Mouse (Mus musculus) MEL-GATA-1-ER (cell line): ENCODE measurements around the gene Ttyh3.
A peak's percentile ranks its signal among the peaks of the same experiment; 100 is the strongest.

Source experiments
- DNase-seq: peaks from one replicate; pipeline ENCODE4 v3.0.0-alpha.2; 2012; ENCODE audit warnings: low read depth; ENCODE audit errors: extremely low read depth

Ttyh3 gene

DNA sequence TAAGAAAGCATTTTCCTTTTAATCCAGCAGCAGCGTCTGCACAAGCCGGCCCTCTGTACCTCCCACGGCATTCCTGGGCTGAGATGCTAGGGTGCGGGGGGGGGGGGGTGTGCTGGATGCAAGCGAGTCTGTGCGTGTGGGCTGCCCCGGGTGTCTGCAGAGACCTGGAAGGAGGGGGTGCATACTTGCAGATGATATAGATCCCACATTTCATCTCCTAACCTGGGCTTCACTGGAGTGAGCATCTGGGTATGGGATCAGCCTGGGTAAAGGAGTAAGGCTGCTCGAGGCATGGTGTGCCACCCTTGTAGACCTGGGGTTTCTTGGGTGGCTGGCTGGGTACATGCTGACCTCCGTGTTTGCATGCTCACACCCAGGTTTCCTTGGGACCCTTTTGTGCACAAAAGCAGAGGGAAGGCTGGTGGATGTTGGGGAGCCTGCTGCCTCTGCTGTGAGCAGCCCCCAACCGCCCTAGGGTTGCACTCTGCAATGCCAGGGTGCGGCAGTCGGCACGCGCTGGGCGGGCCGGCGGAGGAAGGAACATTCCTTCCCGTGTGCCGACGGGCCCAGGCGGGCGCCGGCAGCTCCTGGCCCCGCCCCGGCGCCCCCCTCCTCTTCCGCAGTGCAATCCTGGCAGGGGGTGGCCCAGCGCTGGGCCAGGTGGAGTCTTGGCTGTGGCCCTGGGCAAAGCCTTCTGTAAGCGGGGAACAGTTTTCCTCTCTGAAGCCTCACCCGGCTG lies 38.4 kb downstream of the Ttyh3 start:
- DNase-seq = no peak

DNA sequence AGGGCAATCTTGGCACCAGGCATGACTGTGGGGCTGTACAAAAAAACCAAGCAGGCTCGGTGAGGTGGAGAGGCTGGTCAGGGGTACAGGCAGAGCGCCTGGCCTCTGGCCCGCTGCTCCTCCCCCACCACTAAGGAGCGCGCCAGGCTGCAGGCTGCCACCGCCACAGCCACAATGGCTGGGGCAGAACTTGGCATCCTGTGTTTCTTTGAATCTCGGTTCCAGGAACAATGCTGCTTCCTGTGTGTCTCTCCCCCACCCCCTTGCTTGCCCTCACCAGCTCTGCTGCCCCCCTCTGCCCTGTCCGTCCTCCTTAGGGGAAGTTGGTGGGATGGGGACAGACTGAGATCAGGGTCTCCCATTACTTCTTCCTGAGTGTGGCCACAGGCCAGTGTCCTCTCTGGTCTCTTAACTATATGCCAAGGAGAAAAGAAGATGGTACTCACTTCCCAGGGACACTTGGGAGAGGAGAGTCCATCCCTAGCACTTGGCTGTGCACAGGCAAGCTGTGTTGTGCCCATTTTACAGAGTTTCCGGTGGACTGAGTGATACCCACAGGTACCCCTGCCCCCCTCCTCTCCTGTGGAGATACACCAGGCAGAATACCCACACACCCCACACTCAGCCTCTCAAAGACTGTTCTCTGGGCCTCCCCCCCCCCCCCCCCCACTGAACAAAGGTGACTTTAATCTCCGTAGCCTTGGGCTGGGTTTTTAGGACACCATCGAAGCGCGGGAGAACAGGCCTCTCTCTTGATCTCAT lies 39.1 kb downstream of the Ttyh3 start:
- DNase-seq = no peak

DNA sequence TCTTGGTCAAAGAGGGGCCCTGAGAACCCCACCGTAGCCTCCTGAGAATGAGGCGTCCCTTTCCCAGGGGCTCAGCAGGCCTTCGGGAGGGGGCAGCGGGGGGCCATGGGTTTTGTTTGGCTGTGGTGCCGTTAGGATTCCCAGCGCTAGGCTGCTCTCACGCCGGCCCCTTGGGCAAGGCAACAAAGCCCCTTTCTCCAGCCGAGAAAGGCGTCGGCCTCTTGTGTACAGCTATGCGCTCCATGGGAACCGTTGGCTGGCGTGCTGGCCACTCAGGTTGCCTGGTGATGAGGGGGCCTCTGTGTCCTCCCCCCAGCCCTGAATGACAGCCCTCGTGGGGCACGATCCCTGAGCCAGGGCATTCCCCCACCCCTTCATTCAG lies 40.2 kb downstream of the Ttyh3 start:
- DNase-seq = no peak

DNA sequence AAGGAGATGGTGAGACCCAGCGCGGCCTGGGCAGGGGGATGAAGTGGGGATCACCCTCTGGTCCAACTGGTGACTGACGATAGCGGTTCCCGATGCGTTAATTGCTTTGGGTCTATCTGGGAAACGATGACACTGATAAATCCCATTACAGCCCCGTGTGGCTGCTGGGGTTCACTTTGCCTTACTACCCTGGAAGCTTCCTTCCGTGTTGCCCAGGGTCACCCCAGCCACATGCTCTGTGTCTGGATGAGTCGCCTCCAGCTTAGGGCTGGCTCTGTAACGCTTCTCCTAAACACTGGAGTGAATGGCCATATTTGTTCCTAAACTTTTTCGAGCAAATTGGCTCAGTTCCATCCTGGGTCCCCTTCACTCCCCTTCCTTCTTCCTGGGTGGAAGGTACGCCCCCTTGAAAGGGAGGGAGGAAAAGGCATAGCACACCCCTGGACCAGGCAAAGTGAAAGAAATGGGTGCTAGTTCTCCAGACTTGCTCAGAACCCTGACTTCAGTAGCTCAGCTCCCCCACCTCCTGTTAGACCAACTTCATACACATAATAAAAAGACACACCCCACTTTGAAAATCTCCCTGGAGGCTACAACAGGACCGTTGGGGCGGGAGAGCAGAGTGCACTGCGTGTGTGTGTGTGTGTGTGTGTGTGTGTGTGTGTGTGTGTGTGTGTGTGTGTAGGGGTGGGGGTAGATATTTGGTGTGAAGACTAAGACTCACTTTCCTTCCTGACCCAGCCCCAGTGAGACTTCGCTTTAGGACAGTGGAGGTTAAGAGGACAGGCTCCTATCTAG lies 40.8 kb downstream of the Ttyh3 start:
- no peak for DNase-seq

DNA sequence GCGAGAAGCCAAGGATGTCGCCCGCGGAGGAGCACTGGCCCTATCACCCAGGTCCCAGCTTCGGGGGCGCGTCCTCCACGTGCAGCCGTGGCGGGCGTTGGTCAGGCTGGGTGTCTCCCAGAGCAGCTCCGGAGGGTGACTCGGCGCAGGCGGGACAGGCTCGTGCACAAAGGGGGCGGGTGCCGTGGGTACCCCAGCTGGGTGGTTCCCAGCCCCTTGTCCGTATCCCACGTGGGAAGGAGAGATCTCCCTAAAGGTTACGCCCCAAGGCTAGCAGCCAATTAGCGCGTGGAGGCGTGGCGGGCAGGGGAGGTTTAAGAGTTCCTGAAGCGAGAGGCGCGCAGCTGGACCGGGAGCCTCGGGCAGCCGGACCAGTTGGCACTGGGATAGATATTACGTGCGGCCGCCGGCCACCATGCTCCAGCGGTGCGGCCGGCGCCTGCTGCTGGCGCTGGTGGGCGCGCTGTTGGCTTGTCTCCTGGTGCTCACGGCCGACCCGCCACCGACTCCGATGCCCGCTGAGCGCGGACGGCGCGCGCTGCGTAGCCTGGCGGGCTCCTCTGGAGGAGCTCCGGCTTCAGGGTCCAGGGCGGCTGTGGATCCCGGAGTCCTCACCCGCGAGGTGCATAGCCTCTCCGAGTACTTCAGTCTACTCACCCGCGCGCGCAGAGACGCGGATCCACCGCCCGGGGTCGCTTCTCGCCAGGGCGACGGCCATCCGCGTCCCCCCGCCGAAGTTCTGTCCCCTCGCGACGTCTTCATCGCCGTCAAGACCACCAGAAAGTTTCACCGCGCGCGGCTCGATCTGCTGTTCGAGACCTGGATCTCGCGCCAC lies 41.6 kb downstream of the Ttyh3 start, which contains the start of gene Lfng:
Gene Lfng (plus strand): TSS at position 320 of the 835 bp plus-strand sequence.
- peak; percentile 84 for DNase-seq

DNA sequence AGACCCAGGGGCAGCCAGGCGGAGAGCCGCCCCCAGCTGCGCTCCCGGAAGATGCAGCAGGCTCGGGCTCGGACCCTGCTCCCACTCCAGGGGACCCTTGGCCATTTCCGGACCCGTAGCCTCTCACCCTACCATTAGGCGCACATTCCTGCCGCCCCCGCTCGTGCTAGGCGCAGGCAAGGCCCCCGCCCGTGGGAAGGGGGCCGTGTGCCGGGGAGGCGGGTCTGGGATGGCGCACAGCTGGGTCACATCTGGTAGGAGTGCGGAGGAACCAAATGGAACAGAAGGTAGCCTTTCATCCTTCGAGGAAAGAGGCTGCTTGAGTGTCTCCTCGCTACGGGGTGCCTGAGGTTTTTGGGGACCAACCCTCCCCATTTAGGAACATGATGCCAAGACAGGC lies 42.4 kb downstream of the Ttyh3 start:
- no peak for DNase-seq

DNA sequence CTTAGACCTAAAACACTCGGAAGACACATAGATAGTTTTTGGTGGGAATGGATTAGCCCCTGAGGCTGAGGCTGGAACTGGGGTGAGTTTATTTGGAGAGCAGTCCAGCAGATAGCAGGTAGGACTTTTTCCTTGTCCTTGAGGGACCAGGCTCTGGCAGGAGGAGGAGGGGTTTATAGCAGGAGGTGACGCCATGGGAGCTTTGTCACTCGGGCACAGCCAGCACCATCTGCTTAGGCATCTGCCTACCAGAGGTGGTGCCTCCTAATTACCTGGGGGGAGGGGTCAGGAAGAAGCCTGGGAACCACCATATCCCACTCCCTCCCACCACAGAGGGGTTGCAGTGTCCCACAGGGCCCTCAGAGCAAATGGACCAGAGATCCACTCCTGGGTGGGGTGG lies 43.6 kb downstream of the Ttyh3 start:
- no peak for DNase-seq

DNA sequence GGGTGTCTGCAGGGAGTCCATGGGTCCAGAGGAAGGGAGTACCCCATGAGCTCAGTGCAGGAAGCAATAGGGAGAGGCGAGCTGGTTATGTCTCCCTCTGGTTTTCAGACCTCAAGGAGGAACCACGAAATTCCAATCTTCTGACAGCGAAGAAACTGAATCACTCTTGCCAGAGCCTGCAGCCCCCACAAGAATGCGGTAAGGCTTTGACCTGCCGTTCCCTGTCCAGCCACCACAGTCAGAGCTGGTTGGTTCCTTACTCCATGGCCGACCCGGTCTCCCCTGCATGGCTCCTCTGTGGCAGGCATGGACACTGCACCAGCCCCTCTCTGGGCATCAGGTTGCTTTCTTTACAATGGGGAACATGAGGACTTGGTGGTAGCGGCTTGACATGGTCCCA lies 44.4 kb downstream of the Ttyh3 start:
- DNase-seq = no peak

DNA sequence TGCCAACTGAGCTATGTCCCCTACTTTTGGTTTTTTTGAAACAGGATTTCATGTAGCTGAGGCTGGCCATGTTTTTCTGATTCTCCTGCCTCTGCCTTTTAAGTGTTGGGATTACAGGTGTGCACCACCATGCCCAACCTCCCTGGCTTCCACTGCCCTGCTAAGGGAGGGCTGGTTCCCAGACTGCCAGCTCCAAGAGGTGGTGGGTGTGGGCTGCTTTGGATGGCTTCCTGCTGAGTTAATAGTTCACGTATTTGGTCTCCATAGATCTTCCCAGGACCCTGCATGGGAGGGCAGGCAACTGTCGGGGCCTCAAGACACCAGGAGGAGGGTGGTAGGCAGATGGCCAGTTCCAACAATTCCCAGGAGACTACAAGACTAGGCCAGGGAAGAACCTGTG lies 46.3 kb downstream of the Ttyh3 start:
- no peak for DNase-seq

DNA sequence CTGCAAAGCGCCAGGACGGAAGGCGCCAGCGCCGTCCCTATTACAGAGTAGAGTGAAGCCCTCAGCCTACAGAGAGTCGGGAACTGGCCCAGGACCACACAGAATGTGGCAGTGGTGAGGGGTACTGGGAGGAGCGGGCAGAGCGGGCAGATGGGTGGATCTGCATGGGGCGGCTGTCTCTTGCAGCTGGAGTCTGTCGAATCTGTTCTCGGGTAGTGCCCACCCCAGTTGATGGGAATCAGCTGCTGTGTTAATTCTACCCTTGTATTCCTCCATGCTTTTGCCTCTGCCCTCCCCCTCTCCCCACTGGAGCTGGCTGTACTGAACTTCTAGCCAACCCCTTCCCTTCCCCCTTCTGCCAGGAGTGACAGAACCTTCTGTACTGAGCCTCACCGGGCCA lies 47.1 kb downstream of the Ttyh3 start:
- no peak for DNase-seq

DNA sequence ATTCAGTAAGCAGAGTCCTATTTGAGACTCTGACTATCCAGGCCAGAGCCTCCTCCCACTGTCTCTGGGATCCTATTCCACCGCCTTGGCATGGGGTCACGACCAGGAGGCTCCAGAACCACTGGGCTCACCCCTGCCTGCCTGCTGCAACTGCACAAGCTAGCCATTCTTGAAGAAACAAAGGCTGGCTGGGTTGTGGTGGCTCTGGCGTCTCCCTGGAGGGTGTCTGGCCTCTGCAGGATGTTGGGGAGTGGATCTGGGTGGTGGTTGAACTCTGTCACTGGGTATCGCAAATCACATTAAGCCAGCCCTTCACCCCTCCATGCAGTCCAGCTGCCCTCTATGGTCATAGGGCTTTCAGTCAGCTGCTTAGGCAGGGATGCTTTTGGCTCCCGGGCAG lies 48.9 kb downstream of the Ttyh3 start:
- no peak for DNase-seq

DNA sequence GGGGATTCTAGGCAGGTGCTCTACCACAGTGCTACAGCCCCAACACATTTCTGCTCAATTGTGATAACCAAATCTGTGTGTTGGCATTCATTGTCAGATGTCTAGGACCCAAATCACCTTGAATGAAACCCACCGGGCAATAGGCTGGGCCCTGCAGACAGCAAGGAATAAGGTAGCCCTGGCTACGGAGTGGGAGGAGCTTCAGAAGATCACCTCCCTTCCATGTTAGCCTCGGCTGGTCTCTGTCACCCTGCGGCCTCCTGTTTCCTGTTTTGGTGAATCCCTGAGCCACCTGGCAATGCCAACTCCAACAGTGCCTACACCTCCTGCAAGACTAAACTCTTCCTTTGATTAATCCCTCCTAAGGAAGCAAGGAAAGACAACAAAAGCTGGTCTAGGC lies 51.0 kb downstream of the Ttyh3 start:
- DNase-seq = no peak

DNA sequence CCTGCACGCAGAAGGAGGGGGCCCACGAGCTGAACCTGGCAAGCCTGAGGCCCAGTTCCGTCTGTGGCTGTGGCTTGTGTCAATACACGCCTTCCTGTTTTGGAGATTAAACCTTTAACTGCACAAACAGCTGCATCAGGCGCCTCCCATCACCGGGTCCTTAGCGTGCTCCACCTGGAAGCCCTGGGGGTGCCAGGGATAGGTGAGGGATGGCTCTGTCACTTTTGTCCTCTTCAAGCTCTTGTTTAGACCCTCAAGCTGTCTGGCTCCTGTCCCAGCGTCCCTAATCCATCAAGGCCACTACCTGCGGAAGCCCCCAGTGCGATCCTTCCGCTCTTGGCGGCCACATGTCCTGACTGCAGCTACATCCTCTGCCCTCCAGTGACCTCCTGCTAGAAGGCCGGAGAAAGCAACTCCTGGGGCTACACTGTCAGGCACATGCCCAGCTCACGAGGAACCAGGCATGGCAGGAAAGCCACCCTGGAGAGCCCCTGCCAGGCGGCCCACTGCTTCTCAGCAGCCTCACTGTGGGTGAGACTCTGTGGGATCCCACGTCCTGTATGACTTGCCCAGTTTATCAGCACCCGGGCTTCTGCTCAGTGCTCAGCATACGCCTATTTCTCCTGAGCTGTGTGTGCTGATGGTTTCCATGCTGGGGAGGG lies 51.8 kb downstream of the Ttyh3 start:
- no peak for DNase-seq

DNA sequence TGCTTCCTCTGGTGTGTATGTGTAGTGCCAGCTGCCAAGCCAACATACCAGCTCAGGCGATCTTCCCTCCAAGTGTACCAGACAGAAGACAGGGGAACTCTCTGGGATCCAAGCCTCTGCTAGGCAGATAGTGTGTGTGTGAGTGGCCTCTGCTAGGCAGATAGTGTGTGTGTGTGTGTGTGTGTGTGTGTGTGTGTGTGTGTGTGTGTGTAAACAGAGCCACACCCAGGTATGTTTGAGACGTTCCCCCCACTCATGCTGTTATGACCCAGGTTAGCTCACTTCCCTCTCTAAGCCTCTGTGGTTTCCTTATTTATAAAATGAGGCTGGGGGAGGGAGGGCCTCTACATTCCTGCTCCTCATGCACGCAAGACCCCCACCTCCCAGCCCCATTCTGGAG lies 52.4 kb downstream of the Ttyh3 start:
- DNase-seq = no peak

DNA sequence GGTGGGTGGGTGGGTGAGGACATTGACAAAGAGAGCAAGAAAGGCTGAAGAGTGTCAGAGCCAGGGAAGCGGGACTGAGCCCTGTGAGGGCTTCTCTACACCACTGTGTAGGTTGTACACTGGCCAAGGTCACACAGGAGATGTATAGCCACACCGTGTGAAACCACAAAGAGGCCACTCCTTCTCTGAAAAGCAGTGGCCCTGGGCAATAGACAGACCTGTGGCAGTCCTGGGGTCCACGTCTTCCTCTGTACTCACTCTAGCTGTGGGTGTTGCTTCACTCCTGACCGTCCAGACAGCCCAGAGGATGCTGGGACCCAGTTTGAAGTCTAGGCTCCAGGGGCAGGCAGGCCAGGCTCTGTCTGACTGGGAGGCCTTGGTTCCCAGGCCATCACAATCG lies 54.0 kb downstream of the Ttyh3 start:
- DNase-seq = no peak

DNA sequence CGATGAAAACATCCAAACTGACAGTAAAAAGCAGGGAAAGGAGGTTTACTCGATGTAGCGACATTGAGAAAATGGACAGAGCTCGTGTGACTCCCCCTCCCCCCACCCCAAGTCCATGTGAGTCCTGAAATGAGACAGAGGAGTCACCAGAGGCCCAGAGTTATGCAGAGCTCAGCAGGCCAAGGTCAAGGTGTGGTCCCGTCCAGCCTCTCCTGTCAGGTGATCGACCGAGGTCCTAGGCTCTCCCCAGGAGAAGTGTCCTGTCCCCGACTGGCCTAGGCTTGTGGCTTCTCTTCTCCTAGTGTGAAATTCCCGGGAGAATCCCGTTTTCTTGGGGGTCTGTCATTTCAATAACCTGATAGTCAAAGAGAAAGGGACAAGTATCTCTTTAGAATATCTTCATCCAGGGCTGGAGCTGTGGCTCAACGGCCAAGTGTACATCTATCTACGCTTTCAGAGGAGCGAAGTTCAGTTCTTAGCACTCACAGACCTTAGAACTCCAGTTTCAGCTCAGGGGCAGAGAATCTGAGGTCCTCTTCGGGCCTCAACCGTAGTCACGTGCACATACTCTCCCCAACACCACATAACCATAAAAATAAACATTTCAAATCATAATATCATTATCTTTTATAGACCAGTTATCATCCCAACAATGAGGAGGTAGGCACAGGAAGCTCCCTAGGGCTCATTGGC lies 59.6 kb downstream of the Ttyh3 start:
- no peak for DNase-seq

DNA sequence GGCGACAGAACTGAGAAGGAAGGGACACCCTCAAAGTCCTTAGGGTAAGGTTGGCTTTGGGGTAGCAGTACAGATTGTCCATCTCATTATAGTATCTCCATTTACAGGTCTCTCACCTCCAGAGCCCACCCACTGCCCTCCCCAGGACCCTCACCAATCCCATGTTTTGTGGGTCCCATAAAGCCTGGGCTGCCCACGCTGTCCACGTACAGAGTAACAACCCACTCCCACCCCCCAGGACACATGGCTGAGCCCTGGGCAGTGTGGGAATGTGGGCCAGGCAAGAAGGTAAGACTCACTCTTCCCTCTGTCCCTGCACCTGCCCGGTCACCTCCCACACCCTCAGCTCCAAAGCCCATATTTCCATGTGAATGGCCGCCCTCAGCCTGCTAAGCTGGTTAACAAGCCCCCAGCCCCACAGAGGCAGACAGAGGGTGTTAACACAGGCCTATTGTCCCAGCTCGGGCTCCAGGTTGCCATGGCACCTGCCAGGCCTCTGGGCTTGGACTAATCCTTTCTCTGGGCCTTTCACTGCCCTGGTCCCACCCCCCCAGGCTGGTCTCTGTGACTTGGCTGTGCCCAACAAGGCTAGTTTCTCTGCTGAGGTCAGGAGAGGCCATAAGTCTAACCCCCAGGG lies 65.0 kb downstream of the Ttyh3 start:
- DNase-seq = no peak

DNA sequence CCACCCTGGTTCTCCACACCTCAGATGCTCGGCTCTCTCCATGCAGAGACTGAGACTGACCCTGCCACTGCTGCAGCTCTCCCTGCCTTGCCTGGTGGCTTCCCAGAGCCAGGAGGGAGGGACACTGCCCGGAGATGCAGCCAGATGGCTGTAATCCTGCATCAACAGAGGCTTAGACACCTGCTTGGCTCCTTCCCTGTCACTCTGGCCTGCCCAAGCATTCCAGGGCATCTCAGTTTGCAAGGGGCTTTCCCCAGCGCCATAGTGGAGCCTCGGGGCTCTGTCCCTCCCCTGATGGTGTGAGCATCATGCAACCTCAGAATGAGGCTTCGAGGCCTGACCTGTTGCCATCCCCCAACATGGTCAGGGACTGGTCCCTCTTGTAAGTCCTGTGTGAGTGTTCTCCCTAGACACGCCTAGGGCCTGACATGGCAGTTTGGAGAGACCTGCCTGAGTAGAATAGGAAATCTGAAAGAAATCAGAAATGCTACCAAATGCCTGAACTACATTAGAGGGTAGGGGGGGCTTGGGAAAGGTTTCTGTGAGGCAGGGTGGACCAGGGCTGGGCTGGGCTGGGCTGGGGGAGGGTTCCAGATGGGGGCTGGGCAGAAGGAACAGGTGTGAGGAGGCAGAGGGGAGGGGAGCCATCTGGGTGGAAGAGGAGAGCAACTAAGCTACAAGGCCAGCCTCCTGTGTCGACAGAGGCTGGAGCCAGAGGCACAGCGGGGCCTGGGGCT lies 65.7 kb downstream of the Ttyh3 start:
- DNase-seq = no peak

DNA sequence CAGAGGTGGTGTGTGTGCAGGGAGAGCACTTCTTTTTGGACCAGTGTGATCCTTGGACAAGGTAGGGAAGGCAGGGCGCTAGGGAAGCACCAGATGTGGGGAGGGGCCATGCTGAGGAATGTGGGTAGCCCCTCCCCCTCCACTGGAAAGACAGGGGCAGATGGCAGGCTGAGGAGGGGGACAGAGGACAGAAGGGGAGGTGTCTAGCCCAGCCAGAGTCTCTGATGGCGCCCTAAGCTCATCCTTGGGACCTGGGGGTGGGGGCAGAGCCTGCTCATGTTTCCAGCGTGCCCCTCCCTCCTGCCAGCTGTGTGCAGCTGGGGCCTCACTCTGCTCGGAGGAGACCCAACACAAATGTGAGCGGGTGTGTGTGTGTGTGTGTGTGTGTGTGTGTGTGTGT lies 67.3 kb downstream of the Ttyh3 start:
- no peak for DNase-seq
